Mouse (Mus musculus) heart, embryonic 12.5 days (tissue): ENCODE measurements around the gene Utp3. TPM values are rescaled to one million over a fixed set of nuclear protein-coding genes. Genes with fewer than 3 reads are reported as not detected.

Experiments used
- ATAC-seq: fragments of 200-750 bp; cut with Nextera tagmentation; 2 replicates; pipeline ENCODE4 v1.8.0; 2017; ENCODE audit warnings: moderate TSS enrichment, moderate library complexity; ENCODE audit not compliant: insufficient number of reproducible peaks, low FRiP score
- H3K27ac ChIP-seq: fragments of 300-500 bp; sonication (generic); 2 replicates; pipeline ENCODE4 v1.5.1; 2016; ENCODE audit warnings: mild to moderate bottlenecking, moderate library complexity; ENCODE audit not compliant: poor library complexity, severe bottlenecking
- H3K27me3 ChIP-seq: fragments of 300-500 bp; sonication (generic); replicated peaks from 2 replicates; pipeline ENCODE4 v1.6.1; 2016; ENCODE audit warnings: mild to moderate bottlenecking, moderate library complexity
- H3K36me3 ChIP-seq: fragments of 300-500 bp; sonication (generic); 2 replicates; pipeline ENCODE4 v1.6.1; 2016; ENCODE audit warnings: mild to moderate bottlenecking, moderate library complexity
- H3K4me1 ChIP-seq: fragments of 300-500 bp; sonication (generic); replicated peaks from 2 replicates; pipeline ENCODE4 v1.6.1; 2016; ENCODE audit warnings: mild to moderate bottlenecking
- H3K4me2 ChIP-seq: fragments of 300-500 bp; sonication (generic); 2 replicates; pipeline ENCODE4 v1.6.1; 2016; ENCODE audit warnings: mild to moderate bottlenecking, moderate library complexity
- H3K4me3 ChIP-seq: fragments of 300-500 bp; sonication (generic); 2 replicates; pipeline ENCODE4 v1.5.1; 2016; ENCODE audit warnings: mild to moderate bottlenecking
- H3K9ac ChIP-seq: fragments of 300-500 bp; sonication (generic); 2 replicates; pipeline ENCODE4 v1.6.1; 2016; ENCODE audit warnings: mild to moderate bottlenecking, moderate library complexity
- H3K9me3 ChIP-seq: fragments of 300-500 bp; sonication (generic); replicated peaks from 2 replicates; pipeline ENCODE4 v1.6.1; 2016; ENCODE audit warnings: mild to moderate bottlenecking, moderate library complexity
- WGBS: fragments of 180-500 bp; shearing (Covaris S2); methylation state at CpG from one replicate; pipeline ENCODE4 v1.1.7; 2016; 5-methylcytosine and 5-hydroxymethylcytosine counted together
- polyA plus RNA-seq: library from polyadenylated mRNA; unstranded; fragments of >200 nt; fragmentation: Nextera tagmentation; extraction: Ambion mirVana; gene quantifications from 2 replicates; pipeline ENCODE4 v1.2.1, GENCODE M21; 2016

The Utp3 gene
- polyA plus RNA-seq, 1 experiment from 2014 or later = 49.1 TPM

GRCm38 (mm10) chr5:88553271-88554085 is 784 bp upstream of the Utp3 start:
- Histone ChIP-seq H3K4me3 (peak overlapping the region; percentile 92), H3K4me2 (peak overlapping the region; percentile 97), H3K9me3 (no peaks in the 10 kb centered on the region), H3K36me3 (no peaks in the 10 kb centered on the region; the same call in 1 of the 2 replicates), H3K27me3 (no peaks in the 10 kb centered on the region), H3K9ac (peak overlapping the region; percentile 88), H3K27ac (peak overlapping the region; percentile 87), H3K4me1 (peaks cover 17% of the 10 kb centered on the region)
- peak; percentile 60 for ATAC-seq
- 7% methylated on average over 29 of the region's 29 CpGs for WGBS

GRCm38 (mm10) chr5:88558991-88559390 is 4.7 kb downstream of the Utp3 start:
- Histone ChIP-seq H3K4me1 (peaks cover 18% of the 10 kb centered on the region), H3K4me3 (no peak overlapping the region), H3K9me3 (no peaks in the 10 kb centered on the region), H3K27ac (no peak overlapping the region), H3K27me3 (no peaks in the 10 kb centered on the region), H3K4me2 (no peak overlapping the region), H3K36me3 (no peaks in the 10 kb centered on the region; the same call in 1 of the 2 replicates), H3K9ac (no peak overlapping the region)
- WGBS = 41% methylated on average over 1 of the region's 1 CpGs
- no peak for ATAC-seq

- H3K27ac ChIP-seq = no peak overlapping the region
- peaks cover 8% of the 10 kb centered on the region for H3K4me1 ChIP-seq
- no peak overlapping the region for H3K4me2 ChIP-seq
- 73% methylated on average over 9 of the region's 9 CpGs for WGBS
- no peaks in the 10 kb centered on the region for H3K27me3 ChIP-seq
- H3K4me3 ChIP-seq = no peak overlapping the region
- no peaks in the 10 kb centered on the region for H3K9me3 ChIP-seq
- no peak for ATAC-seq
- H3K9ac ChIP-seq = no peak overlapping the region
- H3K36me3 ChIP-seq = no peaks in the 10 kb centered on the region; the same call in 1 of the 2 replicates
Measured at GRCm38 (mm10) chr5:88561080-88561814, 7.0 kb downstream of the Utp3 start.

GRCm38 (mm10) chr5:88562863-88563780 is 8.9 kb downstream of the Utp3 start:
- peaks cover 10% of the 10 kb centered on the region for H3K4me1 ChIP-seq
- no peaks in the 10 kb centered on the region for H3K9me3 ChIP-seq
- H3K36me3 ChIP-seq = peaks cover 1% of the 10 kb centered on the region; the same call in 1 of the 2 replicates
- no peak overlapping the region for H3K4me2 ChIP-seq
- no peak overlapping the region for H3K27ac ChIP-seq
- 56% methylated on average over 8 of the region's 8 CpGs for WGBS
- no peak overlapping the region for H3K9ac ChIP-seq
- H3K4me3 ChIP-seq = no peak overlapping the region
- ATAC-seq = no peak
- no peaks in the 10 kb centered on the region for H3K27me3 ChIP-seq

GRCm38 (mm10) chr5:88564501-88565147 is 10.4 kb downstream of the Utp3 start, which contains the start of gene Rufy3:
Rufy3 (plus strand) TSS chr5:88565040.
- Histone ChIP-seq H3K4me1 (peaks cover 10% of the 10 kb centered on the region), H3K4me2 (peak within 1 kb of the TSS; percentile 79), H3K27me3 (no peaks in the 10 kb centered on the region), H3K9ac (peak within 1 kb of the TSS; percentile 92), H3K36me3 (peaks cover 14% of the 10 kb centered on the region; the same call in 1 of the 2 replicates), H3K27ac (peak within 1 kb of the TSS; percentile 95), H3K4me3 (peak within 1 kb of the TSS; percentile 94), H3K9me3 (no peaks in the 10 kb centered on the region)
- ATAC-seq = peak; percentile 93
- 3% methylated on average over 71 of the region's 71 CpGs for WGBS

- no peaks in the 10 kb centered on the region for H3K9me3 ChIP-seq
- peak; percentile 71 for ATAC-seq
- H3K4me3 ChIP-seq = peak overlapping the region; percentile 94
- H3K4me1 ChIP-seq = peaks cover 10% of the 10 kb centered on the region
- H3K27me3 ChIP-seq = no peaks in the 10 kb centered on the region
- H3K9ac ChIP-seq = peak overlapping the region; percentile 92
- peak overlapping the region; percentile 79 for H3K4me2 ChIP-seq
- 2% methylated on average over 91 of the region's 119 CpGs for WGBS
- H3K27ac ChIP-seq = peak overlapping the region; percentile 95
- H3K36me3 ChIP-seq = peaks cover 18% of the 10 kb centered on the region
Measured at GRCm38 (mm10) chr5:88565148-88566033, 11.1 kb downstream of the Utp3 start.

- no peak for ATAC-seq
- peaks cover 26% of the 10 kb centered on the region for H3K36me3 ChIP-seq
- WGBS = 3% methylated on average over 14 of the region's 14 CpGs
Measured at GRCm38 (mm10) chr5:88566034-88566841, 12.0 kb downstream of the Utp3 start.

GRCm38 (mm10) chr5:88569541-88569940 is 15.3 kb downstream of the Utp3 start:
- WGBS = 87% methylated on average over 3 of the region's 3 CpGs
- ATAC-seq = no peak

More at GRCm38 (mm10) chr5:88566034-88566841, 12.0 kb downstream of the Utp3 start:
- Histone ChIP-seq H3K4me1 (peaks cover 10% of the 10 kb centered on the region), H3K4me2 (peak overlapping the region; percentile 79), H3K27ac (peak overlapping the region; percentile 95), H3K9me3 (no peaks in the 10 kb centered on the region), H3K9ac (peak overlapping the region; percentile 92), H3K4me3 (peak overlapping the region; percentile 94), H3K27me3 (no peaks in the 10 kb centered on the region)

GRCm38 (mm10) chr5:88574829-88575228 is 20.6 kb downstream of the Utp3 start:
- no peak overlapping the region for H3K4me3 ChIP-seq
- H3K27me3 ChIP-seq = no peaks in the 10 kb centered on the region
- WGBS = 90% methylated on average over 3 of the region's 3 CpGs
- no peak for ATAC-seq
- no peak overlapping the region for H3K9ac ChIP-seq
- H3K4me1 ChIP-seq = peaks cover 7% of the 10 kb centered on the region
- H3K4me2 ChIP-seq = no peak overlapping the region
- H3K36me3 ChIP-seq = peaks cover 22% of the 10 kb centered on the region
- H3K9me3 ChIP-seq = no peaks in the 10 kb centered on the region
- H3K27ac ChIP-seq = no peak overlapping the region

More at GRCm38 (mm10) chr5:88569541-88569940, 15.3 kb downstream of the Utp3 start:
- no peaks in the 10 kb centered on the region for H3K27me3 ChIP-seq
- no peak overlapping the region for H3K9ac ChIP-seq
- no peak overlapping the region for H3K27ac ChIP-seq
- H3K9me3 ChIP-seq = no peaks in the 10 kb centered on the region
- peaks cover 36% of the 10 kb centered on the region for H3K36me3 ChIP-seq
- H3K4me2 ChIP-seq = no peak overlapping the region
- peaks cover 8% of the 10 kb centered on the region for H3K4me1 ChIP-seq
- H3K4me3 ChIP-seq = no peak overlapping the region
